Mouse (Mus musculus) heart, embryonic 11.5 days (tissue): ENCODE results near the gene Spata5. TPM values are rescaled to one million over a fixed set of nuclear protein-coding genes. Genes with fewer than 3 reads are reported as not detected.
A peak's percentile ranks its signal among the peaks of the same experiment; 100 is the strongest.

Source experiments
- ATAC-seq: fragments of 200-750 bp; cut with Nextera tagmentation; replicated peaks from 2 replicates; pipeline ENCODE4 v1.8.0; 2017; ENCODE audit warnings: moderate library complexity; ENCODE audit not compliant: insufficient number of reproducible peaks, low FRiP score, low TSS enrichment
- H3K27ac ChIP-seq: fragments of 300-500 bp; sonication (generic); 2 replicates; pipeline ENCODE4 v1.5.1; 2014; ENCODE audit warnings: mild to moderate bottlenecking, low read depth, low read length
- H3K27me3 ChIP-seq: fragments of 300-500 bp; sonication (generic); 2 replicates; pipeline ENCODE4 v1.6.1; 2014; ENCODE audit warnings: mild to moderate bottlenecking, low read length, mixed read lengths; ENCODE audit not compliant: control insufficient read depth, insufficient read depth
- H3K36me3 ChIP-seq: fragments of 300-500 bp; sonication (generic); 2 replicates; pipeline ENCODE4 v1.6.1; 2014; ENCODE audit warnings: mild to moderate bottlenecking, low read length, moderate library complexity, mixed read lengths; ENCODE audit not compliant: control insufficient read depth, insufficient read depth
- H3K4me1 ChIP-seq: fragments of 300-500 bp; sonication (generic); 2 replicates; pipeline ENCODE4 v1.6.1; 2014; ENCODE audit warnings: low read length; ENCODE audit not compliant: control insufficient read depth, insufficient read depth
- H3K4me2 ChIP-seq: fragments of 300-500 bp; sonication (generic); 2 replicates; pipeline ENCODE4 v1.6.1; 2014; ENCODE audit warnings: mild to moderate bottlenecking, moderate library complexity
- H3K4me3 ChIP-seq: fragments of 300-500 bp; sonication (generic); 2 replicates; pipeline ENCODE4 v1.5.1; 2014; ENCODE audit warnings: low read depth, low read length
- H3K9ac ChIP-seq: fragments of 300-500 bp; sonication (generic); 2 replicates; pipeline ENCODE4 v1.6.1; 2014; ENCODE audit warnings: mild to moderate bottlenecking, low read depth, low read length, moderate library complexity
- H3K9me3 ChIP-seq: fragments of 300-500 bp; sonication (generic); replicated peaks from 2 replicates; pipeline ENCODE4 v1.6.1; 2016; ENCODE audit warnings: low read length; ENCODE audit not compliant: control insufficient read depth
- WGBS: fragments of 180-500 bp; shearing (Covaris S2); extraction: QIAGEN DNeasy Blood & Tissue Kit; methylation state at CpG from one replicate; pipeline ENCODE4 v1.1.7; 2014; ENCODE audit not compliant: insufficient replicate concordance; 5-methylcytosine and 5-hydroxymethylcytosine counted together
- polyA plus RNA-seq: library from polyadenylated mRNA; unstranded; fragments of >200 nt; fragmentation: Nextera tagmentation; extraction: Ambion mirVana; gene quantifications from 2 replicates; pipeline ENCODE4 v1.2.1, GENCODE M21; 2014

Gene Spata5
- polyA plus RNA-seq, 1 experiment from 2014 or later = 27.8 TPM

- H3K4me2 ChIP-seq = no peak overlapping the region
- no peaks in the 10 kb centered on the region for H3K9me3 ChIP-seq
- H3K9ac ChIP-seq = no peak overlapping the region
- H3K4me1 ChIP-seq = peaks cover 4% of the 10 kb centered on the region; the same call in 1 of the 2 replicates
- no peaks in the 10 kb centered on the region for H3K27me3 ChIP-seq
- ATAC-seq = no peak
- WGBS = 53% methylated on average over 6 of the region's 6 CpGs
- H3K36me3 ChIP-seq = no peaks in the 10 kb centered on the region
- H3K27ac ChIP-seq = peak overlapping the region; percentile 22; the same call in 1 of the 2 replicates
- H3K4me3 ChIP-seq = no peak overlapping the region
Observed at GRCm38 (mm10) chr3:37383096-37383765, 36.5 kb upstream of the Spata5 start.

- H3K4me3 ChIP-seq = no peak overlapping the region
- H3K9me3 ChIP-seq = no peaks in the 10 kb centered on the region
- 86% methylated on average over 6 of the region's 6 CpGs for WGBS
- ATAC-seq = no peak
- H3K4me2 ChIP-seq = no peak overlapping the region
- H3K27ac ChIP-seq = no peak overlapping the region
- no peaks in the 10 kb centered on the region for H3K36me3 ChIP-seq
- peaks cover 4% of the 10 kb centered on the region; the same call in 1 of the 2 replicates for H3K4me1 ChIP-seq
- H3K9ac ChIP-seq = no peak overlapping the region
- no peaks in the 10 kb centered on the region for H3K27me3 ChIP-seq
Observed at GRCm38 (mm10) chr3:37387310-37387709, 32.4 kb upstream of the Spata5 start.

- Histone ChIP-seq H3K27me3 (no peaks in the 10 kb centered on the region), H3K9ac (no peak overlapping the region), H3K9me3 (no peaks in the 10 kb centered on the region), H3K36me3 (no peaks in the 10 kb centered on the region), H3K4me2 (no peak overlapping the region), H3K4me1 (no peaks in the 10 kb centered on the region), H3K4me3 (no peak overlapping the region), H3K27ac (no peak overlapping the region)
- no peak for ATAC-seq
- 87% methylated on average over 5 of the region's 5 CpGs for WGBS
Observed at GRCm38 (mm10) chr3:37396930-37397608, 22.6 kb upstream of the Spata5 start.

GRCm38 (mm10) chr3:37397646-37398045, 22.1 kb upstream of the Spata5 start:
- no peaks in the 10 kb centered on the region for H3K36me3 ChIP-seq
- ATAC-seq = no peak
- no peak overlapping the region for H3K9ac ChIP-seq
- no peaks in the 10 kb centered on the region for H3K9me3 ChIP-seq
- H3K4me3 ChIP-seq = no peak overlapping the region
- H3K4me2 ChIP-seq = no peak overlapping the region
- WGBS = 80% methylated on average over 3 of the region's 3 CpGs
- H3K4me1 ChIP-seq = no peaks in the 10 kb centered on the region
- H3K27ac ChIP-seq = no peak overlapping the region
- H3K27me3 ChIP-seq = no peaks in the 10 kb centered on the region

- Histone ChIP-seq H3K9ac (no peak overlapping the region), H3K27ac (no peak overlapping the region), H3K4me2 (no peak overlapping the region), H3K4me3 (no peak overlapping the region), H3K9me3 (no peaks in the 10 kb centered on the region), H3K36me3 (no peaks in the 10 kb centered on the region), H3K4me1 (no peaks in the 10 kb centered on the region), H3K27me3 (no peaks in the 10 kb centered on the region)
- no peak for ATAC-seq
- WGBS = 74% methylated on average over 7 of the region's 7 CpGs
Observed at GRCm38 (mm10) chr3:37398661-37399395, 20.9 kb upstream of the Spata5 start.

- no peak overlapping the region for H3K9ac ChIP-seq
- ATAC-seq = no peak
- WGBS = 69% methylated on average over 11 of the region's 11 CpGs
- H3K9me3 ChIP-seq = no peaks in the 10 kb centered on the region
- H3K27ac ChIP-seq = no peak overlapping the region
- H3K4me2 ChIP-seq = no peak overlapping the region
- H3K4me1 ChIP-seq = no peaks in the 10 kb centered on the region
- no peaks in the 10 kb centered on the region for H3K36me3 ChIP-seq
- no peaks in the 10 kb centered on the region for H3K27me3 ChIP-seq
- no peak overlapping the region for H3K4me3 ChIP-seq
Observed at GRCm38 (mm10) chr3:37401729-37402610, 17.7 kb upstream of the Spata5 start.

GRCm38 (mm10) chr3:37407598-37407997, 12.1 kb upstream of the Spata5 start:
- Histone ChIP-seq H3K4me3 (no peak overlapping the region), H3K9me3 (no peaks in the 10 kb centered on the region), H3K27ac (no peak overlapping the region), H3K4me1 (no peaks in the 10 kb centered on the region), H3K9ac (no peak overlapping the region), H3K27me3 (no peaks in the 10 kb centered on the region), H3K4me2 (no peak overlapping the region), H3K36me3 (no peaks in the 10 kb centered on the region)
- no peak for ATAC-seq

GRCm38 (mm10) chr3:37413446-37413845, 6.2 kb upstream of the Spata5 start:
- H3K9ac ChIP-seq = no peak overlapping the region
- ATAC-seq = no peak
- 87% methylated on average over 3 of the region's 3 CpGs for WGBS

More at GRCm38 (mm10) chr3:37413446-37413845, 6.2 kb upstream of the Spata5 start:
- H3K4me1 ChIP-seq = peaks cover 1% of the 10 kb centered on the region; the same call in 1 of the 2 replicates
- H3K27ac ChIP-seq = no peak overlapping the region
- no peak overlapping the region for H3K4me2 ChIP-seq
- no peaks in the 10 kb centered on the region for H3K36me3 ChIP-seq
- H3K9me3 ChIP-seq = no peaks in the 10 kb centered on the region
- no peaks in the 10 kb centered on the region for H3K27me3 ChIP-seq
- H3K4me3 ChIP-seq = no peak overlapping the region
